Mouse (Mus musculus) layer of hippocampus, postnatal 36 days (tissue): ENCODE results near the gene Rbp1. TPM values are rescaled to one million over a fixed set of nuclear protein-coding genes. Genes with fewer than 3 reads are reported as not detected.

Source experiments
- DNase-seq, 2 experiments: peaks; one replicate each; pipeline ENCODE4 v3.0.0; 2022
- total RNA-seq, 2 experiments: library from RNA; stranded (reverse); gene quantifications; 2 replicates each; pipeline ENCODE4 v1.2.3; 2021

The Rbp1 gene
- total RNA-seq, result 1 to 10 TPM; 3.5 to 5.8 TPM

DNA sequence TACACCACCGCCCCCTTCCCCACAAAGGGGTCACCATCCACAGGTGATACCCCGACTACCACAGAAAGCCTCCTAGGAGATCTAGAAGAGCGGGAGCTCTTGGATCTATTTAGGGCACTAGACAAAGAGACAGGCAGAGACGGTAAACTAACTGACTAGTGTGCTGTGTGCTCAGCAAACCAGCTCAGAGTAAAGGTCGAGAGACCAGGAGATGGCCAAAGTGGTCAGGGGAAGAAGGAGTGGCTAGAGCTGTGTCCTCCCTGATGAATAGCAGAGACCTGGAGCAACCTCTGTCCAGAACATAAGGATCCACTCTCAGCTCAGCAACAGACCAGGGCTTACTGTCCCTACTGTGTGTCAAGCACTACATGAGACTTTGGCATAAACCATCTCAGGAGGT is at the start of gene Rbp1:
Gene Rbp1, plus strand, starts transcription at position 306 of the 400 bp plus-strand sequence.
- no peak for DNase-seq

DNA sequence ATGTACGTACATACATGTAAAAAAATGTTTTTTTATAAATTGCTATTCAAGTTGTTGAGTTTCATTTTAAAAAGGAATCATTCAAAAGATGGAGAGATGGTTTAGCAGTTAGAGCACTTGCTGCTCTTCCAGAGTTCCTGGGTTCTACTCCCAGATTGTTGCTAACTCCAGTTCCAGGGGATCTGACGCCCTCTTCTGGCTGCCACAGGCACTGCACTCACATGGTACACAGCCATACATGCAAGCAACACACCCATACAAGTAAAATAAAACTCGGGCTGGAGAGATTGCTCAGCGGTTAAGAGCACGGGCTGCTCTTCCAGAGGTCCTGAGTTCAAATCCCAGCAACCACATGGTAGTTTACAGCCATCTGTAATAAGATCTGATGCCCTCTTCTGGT is 49.4 kb upstream of the Rbp1 start:
- no peak for DNase-seq

DNA sequence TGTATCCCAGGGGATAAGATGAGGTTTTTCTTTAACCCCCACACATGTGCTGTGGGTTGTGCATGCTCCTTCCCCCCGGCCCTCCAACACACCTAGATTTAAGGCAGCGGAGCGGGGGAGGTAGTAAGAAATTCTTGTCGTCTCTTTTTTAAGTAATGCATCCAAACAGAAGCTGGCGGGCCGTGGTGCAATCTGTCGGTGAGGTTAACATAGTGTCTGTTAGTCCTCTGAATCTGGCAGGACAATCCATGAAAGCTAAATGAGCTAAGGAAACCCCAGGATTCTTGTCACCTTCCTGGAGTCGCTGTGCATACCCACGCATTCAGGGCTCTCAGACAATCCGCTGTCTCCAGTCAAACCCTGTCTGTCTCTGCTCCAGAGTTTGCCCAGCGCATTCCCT is 47.9 kb upstream of the Rbp1 start:
- DNase-seq, result no peak

DNA sequence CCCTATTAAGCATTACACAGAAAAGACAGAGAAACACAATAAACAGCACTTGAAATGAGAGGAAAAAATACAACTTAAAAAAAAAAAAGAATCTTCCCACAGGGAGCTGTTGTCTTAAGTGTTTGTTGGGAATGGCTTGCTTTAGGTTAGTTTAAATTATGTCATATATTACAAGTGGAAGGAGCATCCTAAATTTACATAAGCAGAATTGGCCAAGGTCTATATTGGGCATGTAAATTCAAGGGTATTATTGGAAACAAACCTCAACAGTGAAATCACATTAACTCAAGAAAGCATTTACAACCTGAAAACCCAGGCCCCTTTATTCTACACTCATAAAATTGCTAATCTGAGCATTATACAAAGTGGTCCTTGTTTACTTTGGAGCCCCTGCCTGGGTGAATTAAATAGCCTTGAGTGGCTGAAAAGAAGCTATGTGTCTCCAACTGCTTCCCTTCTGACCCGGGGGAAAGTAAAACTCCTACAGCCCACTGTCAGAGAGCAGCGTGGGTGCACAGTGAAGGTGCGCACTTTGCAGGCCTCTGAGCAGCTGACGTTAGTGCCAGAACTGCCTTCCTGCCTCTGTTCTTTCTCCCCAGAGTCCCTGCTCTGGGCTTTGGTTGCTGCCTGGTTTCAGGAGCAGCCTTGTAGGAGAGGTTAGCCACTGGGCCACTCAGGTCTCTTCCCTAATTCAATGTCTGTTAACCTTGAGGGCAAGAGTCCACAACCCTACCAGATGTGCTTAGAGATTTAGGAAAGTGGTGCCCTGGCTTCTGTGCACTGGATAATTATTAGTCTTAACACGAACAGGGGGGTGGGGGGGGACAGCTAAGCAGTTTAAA is 47.2 kb upstream of the Rbp1 start:
- no peak for DNase-seq

DNA sequence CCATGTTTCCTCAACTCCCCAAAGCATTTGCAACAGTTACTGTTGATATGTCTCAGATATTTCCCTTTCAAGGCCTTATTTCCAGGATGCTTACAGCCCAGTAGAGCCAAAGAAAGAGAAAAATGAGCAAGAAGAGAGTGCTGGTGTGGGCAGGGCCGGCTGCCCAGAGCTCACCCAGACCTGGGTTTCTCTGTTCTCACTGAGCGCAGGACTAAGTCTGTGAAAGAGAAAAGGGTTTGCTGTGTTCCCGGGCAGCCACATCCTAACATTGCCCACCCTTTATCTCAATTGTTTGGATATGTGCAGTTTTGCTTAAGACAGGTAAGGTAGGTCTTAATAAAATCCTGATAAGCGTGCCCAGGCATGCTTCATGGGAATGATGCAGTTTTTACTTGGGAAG is 43.0 kb upstream of the Rbp1 start:
- no peak for DNase-seq

DNA sequence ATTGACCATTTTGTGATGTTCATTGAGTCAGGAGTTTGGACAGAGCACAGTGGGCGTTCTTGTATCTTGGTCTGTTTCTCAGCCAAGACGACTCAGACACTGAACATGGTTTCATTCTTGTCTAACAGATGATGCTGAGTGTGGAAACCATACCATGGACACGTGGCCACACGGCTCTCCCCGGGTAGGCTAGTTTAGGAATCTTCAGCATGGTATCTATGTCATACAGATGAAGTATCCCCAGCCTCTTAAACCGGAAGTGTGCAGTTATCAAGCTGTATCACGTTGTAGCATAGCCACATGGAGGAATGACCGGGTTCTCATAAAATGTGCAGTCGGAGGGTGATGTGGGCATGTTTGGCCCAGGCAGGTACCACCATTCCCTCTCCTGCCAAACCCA is 42.2 kb upstream of the Rbp1 start:
- DNase-seq, result no peak

DNA sequence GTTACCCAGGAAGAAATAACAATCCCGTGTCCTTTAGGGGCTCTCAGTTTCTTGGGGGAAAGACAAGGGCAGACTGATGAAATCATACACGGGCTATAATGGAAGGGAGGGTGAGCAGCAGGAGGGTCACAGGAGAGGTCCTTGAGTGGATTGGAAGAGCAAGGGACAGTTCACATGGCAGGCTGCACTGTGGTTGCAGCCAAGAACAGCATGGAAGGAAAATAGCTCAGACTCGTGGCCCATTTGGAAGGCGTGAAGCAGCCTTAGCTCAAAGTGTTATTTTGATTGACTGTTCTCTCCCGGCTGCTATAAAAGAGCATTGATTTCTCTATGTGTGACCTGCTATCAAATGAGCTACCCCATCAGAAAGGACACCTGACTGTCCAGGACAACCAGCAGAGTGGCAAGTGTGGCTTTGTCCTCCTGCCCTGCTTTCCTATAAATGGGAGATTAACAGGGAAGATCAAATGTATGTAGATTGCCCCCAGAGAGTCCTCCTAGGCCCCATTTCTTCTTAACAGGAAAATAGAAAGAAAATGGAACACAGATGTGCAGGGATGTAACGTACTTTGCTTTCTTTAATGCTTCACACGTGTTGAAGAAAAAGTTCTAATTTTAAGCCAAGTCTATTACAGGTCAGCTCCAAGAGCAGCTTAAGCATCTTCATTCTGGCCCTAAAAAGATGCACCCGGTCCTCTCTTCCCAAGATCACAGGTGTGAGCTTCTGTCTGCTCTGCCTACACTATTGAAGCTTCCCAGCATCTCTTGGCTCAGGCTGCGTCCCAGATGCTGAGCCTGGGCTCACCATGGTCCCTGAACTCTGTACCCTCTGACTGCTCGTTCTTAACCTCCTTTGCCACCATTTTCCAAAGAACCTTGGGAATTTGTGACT is 34.8 kb upstream of the Rbp1 start:
- no peak for DNase-seq

DNA sequence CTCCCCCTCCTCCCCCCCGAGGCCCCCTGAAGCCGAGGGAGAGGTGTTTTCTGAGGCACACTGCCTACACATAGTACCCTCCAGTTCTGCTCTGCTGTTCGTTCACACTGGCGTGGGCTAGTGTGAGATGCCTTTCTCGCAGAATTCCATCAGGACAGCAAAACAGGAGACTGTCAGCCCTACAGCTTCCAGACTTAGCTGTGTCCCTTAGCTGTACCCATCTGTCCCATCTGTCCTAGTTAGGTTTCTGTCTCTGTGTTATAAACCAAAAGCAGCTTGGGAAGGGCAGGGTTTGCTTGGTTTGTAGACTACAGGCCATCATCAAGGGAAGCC is 34.2 kb upstream of the Rbp1 start:
- DNase-seq, result no peak

DNA sequence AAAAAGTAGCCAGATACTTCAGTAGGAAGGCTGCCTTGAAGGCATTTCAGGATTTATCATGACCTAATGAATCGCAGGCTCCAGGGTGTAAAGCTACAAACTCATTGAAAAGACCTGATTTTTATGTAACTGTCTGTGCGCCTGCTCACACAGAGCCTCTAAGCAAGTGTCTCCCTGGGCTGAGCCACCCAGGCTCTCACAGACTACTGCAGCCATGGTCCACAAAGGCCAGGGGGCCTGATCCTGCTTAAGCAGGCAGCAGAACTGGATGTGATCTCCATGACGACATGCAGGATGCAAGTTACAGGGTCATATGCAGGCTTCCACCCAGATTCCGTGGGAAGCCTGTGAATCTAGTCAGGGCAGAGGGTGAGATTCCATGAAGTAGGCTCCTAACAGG is 29.3 kb upstream of the Rbp1 start:
- no peak for DNase-seq

DNA sequence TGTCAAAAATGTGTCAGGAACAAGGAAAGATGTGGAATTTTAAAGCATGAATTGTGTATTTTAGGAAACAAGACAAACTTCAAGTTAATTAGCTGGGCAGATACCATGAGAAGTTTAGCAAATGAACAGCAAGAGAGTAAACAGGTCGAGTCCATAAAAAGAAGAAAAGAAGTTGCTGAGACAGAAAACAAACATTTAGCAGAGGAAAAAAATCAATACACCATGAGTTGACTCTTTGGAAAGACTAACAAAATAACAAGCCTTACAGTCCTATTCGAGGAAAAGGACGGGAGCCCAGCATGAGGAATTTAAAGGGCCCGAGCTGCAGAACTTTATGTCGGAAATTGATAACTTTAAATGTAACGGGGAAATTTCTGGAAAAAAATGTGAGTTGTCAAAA is 25.6 kb upstream of the Rbp1 start:
- DNase-seq, result no peak

DNA sequence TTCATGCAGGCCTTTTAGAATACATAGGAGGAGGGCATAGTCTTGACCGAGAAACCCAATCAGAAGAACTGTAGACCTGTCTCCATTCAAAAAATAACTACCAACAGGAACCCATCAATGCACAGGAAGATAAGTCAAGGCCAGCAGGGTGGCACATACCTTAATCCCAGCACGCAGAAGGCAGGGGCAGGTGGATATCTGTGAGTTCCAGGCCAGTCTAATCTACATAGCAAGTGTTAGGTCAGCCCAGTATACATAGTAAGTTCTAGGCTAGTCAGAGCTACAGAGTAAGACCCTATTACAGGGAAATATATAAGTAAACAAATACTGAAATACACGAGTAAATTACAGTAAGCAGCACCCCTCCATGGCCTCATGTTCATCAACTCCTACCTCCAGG is 24.9 kb upstream of the Rbp1 start:
- no peak for DNase-seq

DNA sequence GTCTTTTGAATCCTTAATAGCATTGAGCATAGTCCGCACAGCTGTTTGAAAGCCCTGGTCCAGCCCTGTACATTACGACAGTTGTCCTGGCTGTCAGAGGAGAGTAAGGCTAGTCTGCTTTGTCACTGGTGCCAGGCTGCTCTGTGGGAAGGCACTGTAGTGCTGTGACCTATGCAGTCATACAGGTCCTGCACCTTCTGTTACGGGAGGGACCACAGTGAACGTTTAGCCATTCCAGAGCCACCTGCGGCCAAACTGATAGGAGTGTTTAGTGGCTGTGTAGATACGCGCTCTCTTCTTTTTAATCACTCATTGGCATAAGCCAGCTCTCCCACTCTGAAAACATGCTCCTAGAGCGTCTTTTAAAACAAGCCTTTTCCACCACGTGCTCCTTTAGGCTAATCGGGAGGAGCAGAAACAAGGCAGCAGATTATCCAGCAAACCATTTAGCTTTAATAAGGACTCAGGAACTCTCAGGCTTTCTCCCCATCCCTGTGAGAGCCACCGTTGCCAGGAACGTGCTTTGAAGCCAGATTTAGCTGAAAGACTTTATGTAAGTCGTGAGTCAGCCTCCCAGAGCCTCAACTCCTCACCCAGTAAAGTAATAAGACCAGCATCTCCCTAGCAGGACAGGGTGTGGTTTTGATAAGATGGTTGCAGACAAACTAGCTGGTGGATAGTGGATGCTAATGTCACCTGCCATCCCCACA is 22.4 kb upstream of the Rbp1 start:
- DNase-seq, result peak; percentile 40 to 44

DNA sequence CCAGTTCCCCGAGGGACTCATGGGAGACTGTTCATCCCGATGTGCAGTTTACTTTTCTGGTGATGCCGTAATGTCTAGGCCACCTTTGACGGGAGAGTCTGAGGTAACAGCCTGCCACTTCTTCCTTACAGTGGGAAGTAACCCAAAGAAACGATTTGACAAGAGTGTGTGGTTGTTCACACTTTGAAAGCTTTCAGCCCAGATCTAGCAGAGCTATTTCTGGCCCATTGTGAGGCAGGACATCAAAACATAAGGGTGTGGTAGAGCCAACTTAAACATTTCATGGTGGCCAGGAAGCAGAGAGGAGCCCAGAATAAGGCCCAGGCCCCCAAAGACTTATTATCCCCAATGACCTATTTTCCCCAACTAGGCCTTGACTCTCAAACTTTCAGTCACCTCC is 21.1 kb upstream of the Rbp1 start:
- DNase-seq, result no peak

DNA sequence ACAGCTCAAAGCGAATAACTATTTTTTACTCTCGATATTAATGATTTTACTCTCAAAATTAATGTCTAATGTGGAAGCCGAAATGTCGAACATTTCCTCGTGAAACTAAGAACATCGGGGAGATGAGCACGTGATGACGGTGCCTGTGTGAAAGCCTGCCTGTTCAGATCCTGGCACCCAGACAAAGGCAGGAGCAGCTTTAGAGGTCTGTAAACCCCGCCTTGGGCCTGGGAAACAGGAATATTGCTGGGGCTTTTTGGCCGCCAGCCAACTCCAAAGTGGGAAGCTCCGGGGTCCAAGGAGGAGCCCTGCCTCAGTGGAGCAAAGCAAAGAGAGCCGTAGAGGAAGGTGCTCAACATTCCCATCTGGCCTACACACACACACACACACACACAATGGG is 15.0 kb upstream of the Rbp1 start:
- DNase-seq, result no peak

DNA sequence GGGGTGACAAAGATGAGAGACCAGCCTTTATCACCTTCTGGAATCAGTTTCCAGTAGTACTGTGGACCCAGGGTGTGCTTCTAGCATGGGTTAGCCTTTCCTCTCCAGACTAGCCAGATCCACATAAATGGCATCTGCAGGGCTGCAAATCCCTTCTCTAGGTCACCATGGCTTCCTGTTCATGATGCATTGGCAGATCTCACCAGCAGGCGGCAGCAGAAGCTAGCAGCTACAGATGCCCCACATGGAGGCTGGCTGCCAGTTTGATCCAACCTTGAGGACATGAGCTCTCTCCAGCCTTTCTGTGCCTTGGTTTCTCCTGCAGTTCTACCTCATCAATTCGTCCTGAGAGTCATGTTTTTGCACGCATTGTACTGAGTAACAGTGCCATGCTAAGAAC is 13.6 kb upstream of the Rbp1 start:
- DNase-seq, result peak; percentile 61 to 76

DNA sequence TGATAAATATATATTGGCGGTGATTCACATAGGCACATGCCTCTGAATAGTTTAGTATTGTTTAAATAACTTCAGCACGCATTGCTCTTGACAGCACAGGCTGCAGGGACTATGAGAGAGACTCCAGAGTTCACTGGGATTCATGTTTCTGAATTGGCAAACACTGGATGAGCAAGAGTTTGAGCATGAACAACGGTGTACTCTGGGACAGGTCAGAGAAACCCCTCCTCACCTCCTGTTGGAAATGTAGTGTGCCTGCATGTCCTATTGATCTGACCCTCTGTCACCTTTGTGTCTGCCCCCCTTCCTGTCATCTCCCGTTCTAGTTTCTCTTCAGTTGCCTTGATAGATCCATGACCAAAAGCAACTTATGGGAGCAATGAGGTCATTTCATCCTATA is 7.3 kb upstream of the Rbp1 start:
- no peak for DNase-seq

DNA sequence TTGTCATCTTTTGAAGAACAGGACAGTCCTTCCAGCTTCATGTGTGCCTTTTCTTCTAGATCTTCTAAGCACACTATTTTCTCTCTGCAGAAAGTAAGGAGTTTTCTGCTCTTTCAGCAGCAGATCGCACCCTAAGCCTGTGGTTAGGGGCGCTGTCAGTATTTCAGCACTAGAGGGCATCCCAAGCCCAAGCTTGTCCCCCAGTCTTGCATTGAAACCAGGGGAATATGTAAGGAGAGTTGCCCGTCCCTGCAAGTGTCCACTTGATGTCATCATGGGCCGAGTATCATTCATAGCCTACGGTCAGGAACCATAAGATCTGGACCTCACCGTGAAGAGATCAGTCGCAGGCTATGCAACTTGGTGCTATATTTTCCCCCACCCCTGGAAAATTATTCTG is 4.8 kb upstream of the Rbp1 start:
- DNase-seq, result no peak

DNA sequence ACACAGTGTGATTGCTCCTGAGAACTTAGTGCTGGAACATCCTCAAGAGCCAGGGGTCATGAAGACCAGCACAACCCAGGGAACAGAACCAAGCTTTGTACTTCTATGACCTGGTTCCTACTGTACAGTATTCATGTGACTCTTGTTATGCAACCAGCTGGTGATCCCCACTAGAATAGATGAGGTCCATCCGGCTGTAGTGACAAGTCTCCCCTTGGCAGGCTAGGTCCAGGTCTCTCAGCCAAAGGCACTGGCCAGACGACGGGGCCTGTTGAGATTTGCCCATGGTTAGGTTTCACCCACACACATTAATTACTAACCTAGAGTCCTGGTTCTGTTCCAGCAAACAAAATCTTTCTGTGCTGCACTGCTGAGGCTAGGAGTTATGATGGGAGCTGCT is 4.4 kb upstream of the Rbp1 start:
- no peak for DNase-seq

DNA sequence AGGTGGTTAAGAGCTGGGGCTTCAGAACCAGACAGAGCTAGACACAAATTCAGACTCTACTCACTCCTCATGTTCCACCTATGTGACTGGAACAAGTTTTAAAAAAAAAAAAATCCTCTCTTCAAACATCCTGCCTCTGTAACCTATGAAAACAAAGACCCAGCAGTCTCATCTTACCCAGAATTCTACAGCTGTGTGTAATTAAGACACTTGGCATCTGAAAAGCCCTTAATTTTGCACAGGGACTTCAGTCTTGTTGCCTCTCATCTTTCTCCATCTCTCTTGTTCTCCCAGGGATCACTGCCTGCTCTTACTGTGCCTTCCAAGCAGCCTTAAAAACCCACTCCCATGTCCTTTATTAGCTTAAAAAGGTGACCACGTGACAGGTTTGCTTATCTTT is 2.1 kb upstream of the Rbp1 start:
- no peak for DNase-seq

DNA sequence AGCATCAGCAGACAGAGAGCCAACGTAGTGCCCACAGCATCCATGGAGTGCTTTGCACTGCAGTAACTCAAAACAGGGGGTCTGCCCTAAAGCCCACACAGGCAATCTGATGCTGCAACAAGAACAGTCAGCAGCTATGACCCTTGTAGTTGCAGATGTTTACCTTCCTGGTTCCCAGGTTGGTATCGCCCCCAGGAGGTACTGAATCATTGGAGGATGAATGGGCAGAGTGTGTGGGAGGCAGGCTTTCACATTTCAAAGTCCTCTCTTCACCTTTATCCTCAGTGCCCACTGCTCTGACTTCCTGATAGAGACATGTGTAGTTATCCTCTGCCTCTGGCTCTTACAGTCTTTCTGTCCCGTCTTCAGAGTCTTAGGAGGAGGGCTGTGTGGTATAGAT is 858 bp upstream of the Rbp1 start:
- DNase-seq, result no peak

DNA sequence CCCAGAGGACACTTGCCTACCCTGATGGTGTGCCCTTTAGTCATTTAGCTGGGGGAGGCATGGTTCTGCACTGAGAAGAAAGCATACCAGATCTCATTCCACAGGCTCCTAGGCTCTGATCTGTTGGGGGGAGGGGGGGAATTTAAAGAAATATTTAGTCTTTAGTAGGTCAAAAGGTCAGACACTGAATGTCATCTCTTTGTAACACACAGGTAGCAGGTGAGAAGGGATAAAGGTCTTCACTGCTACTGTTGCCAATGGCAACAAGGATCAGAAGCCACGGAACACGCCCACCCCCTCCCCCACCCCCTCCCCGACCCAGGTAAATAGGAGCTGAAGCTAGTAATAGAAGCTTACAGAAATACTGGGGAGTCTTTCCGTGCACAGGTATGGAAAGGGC is 930 bp downstream of the Rbp1 start:
- DNase-seq, result no peak

DNA sequence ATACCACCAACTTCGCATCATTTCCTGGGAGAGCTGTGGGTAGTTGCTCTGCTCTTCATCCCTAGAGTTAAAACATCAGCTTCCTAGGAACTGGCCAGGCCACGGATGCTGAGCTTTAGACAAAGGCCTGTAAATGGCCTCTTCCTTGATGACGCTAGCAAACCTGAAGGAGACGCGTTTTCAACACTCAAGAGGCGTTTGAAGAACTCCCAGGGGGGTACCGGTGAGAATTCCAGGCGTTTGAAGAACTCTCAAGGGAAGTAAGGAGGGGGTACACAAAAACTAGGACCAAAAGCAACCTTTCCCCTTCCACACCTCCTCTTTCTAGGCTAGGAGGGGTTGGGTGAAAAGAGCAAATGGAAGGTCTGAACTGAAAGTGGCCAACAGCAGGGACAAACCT is 1.5 kb downstream of the Rbp1 start:
- no peak for DNase-seq

DNA sequence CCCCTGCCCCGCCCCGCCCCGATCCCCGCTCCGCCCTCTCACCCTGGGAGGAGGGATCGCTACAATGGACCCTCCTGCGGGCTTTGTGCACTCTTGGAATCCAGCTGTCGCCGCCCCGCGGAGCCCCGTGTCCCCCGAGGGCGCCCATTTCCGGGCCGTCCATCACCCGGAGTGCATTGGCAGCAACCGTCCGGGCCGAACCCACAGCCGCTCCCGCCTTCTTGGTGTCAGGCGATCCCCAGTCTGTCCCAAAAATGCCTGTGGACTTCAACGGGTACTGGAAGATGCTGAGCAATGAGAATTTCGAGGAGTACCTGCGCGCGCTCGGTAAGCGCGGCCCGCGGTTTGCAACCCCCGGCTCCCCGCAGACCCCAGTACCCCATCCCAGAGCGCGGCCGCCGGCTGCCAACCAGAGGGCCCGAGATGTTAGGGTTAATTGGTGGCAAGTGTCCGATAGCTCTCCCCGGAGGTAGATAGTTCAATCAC is 2.0 kb downstream of the Rbp1 start:
- no peak for DNase-seq
